Mouse (Mus musculus): Measurements from ENCODE around the gene Ambra1.

Ambra1 gene

GRCm38 (mm10) chr2:91932737-91933350 is 202.9 kb downstream of the Ambra1 start:
- no peak for DNase-seq (ENCODE audit: extremely low read depth, insufficient read length, low spot score)

- no peak for DNase-seq (ENCODE audit: extremely low read depth, insufficient read length, low spot score)
These were observed 203.5 kb downstream of the Ambra1 start for GRCm38 (mm10) chr2:91933471-91933870.

DNA sequence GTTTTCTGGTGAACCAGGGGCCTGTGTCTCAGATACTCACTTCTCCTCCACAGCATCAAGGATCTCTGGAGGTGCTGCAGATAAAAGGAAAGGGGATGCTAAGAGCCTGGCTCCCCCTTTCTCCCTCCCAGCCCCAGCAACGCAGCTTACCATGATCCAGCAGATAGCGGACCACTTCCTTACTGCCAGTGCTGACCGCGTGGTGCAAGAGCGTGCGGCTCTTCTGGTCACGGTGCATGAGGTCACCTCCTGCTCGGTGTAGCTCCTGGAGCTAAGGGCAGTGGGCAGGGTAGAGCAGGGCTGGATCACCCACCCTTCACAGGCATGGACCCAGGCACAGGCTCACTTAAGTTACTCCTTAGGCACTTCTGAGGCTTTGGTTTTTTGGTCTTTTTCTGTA is 204.1 kb downstream of the Ambra1 start:
- no peak for DNase-seq (ENCODE audit: extremely low read depth, insufficient read length, low spot score)

- DNase-seq (ENCODE audit: extremely low read depth, insufficient read length, low spot score), result no peak
These were observed 205.0 kb downstream of the Ambra1 start for GRCm38 (mm10) chr2:91934826-91935525.

GRCm38 (mm10) chr2:91936154-91936553 is 206.2 kb downstream of the Ambra1 start:
- no peak for DNase-seq (ENCODE audit: extremely low read depth, insufficient read length, low spot score)

DNA sequence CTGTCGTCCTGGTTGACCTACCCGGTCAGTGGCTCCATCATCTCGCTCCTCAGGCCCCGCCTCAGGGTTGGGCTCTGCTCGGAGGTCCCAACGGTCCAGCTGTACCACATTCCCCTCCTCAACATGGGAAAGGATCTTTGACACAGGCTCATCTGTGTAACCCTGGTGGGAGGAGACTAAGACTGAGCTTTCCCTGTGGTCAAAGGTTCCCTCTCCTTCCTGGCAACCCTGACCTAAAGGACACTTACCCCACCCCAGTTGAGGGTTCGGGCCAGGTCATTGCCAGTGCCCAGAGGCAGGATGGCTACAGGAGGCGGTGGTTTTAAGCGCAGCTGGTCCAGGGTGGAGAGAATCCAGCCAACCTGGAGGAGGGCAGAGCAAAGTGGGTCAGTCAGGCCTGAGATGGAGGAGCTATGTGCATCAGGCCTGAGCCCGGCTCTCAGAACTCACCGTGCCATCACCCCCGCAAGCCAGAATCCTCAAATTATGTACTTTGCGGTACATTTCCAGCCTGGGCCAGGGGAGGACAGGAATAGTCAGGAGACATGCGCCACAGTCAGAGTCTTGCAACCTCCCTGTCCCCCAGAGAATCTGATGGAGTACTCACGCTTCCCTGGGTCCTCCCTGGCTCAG is 209.5 kb downstream of the Ambra1 start:
- DNase-seq (ENCODE audit: extremely low read depth, insufficient read length, low spot score), result no peak

DNA sequence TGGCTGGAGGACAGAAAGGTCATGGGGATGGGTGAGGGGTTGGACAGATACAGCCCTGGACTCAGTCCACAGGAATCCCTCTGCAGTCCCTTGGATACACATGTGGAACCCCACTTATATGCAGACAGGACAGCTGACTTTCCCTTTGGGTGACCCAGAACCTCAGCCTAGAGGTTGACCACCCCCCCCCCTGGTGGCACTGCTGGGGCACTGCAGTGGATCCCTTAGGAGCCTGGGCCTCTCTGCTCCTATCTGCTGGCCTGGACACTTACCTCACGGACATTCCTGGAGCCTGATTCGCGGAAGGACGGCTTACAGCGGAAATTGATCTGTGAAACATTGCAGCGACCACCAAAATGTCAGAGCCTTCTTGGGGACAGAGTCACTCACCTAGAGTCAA is 212.4 kb downstream of the Ambra1 start:
- DNase-seq (ENCODE audit: extremely low read depth, insufficient read length, low spot score), result no peak

DNA sequence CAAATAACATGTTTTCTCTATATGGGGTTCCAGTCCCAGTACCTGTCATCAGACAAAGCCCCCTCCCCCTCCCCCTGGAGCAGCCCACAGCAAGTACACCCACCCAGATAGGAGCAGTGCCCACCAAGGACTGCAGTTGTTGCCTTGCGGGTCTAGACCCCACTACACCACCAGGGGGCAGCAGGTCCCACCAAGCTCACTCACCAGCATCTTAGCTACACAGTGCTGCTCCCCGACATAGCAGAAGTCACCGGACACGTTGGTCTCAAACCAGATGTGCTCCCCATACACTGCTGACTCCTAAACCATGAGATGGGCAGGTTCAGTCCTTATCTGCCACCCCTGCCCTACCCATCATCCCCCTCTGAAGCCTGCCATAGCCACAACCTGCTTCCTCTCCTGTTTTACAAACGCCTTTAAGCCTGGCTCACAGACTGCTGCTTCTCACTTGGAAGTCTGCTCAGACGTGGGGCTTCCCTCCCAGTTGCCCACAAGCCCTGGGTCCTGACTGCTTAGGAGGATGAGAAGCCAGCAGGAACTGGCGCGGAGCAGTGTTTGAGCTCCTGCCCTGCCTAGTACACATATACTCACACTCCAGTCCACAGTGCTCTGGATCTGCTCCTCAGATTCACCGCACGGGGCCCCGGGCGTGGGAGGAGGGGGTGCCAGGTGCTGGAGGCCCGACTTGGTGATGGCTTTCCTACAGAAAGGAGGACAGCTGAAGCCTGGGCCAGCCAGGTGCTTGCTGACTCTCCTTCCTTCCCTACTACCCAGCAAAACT is 214.4 kb downstream of the Ambra1 start:
- no peak for DNase-seq (ENCODE audit: extremely low read depth, insufficient read length, low spot score)

GRCm38 (mm10) chr2:91945483-91945882 is 215.5 kb downstream of the Ambra1 start, which contains the start of gene Gm9821:
TSS of gene Gm9821 (plus strand) at chr2:91945703.
- no peak for DNase-seq (ENCODE audit: extremely low read depth, insufficient read length, low spot score)

DNA sequence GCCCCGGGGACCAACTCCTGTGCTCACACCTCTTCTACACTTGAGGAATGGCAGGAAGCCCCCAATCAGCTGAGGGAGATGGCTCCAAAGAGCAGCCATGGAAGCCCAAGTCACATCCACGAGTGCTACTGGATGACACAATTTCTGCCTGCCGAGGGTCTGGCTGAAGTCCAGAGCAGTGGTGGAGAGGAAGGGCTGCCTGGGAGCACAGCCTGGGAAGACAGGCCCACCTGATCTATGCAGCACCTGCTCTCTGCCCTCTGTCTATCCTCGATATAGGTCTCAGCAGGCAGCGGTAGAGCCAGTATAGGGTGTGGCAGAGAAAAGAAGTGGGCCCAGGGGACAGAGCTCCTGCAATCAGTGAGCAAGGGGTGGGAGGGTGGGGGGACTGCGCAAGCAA is 216.9 kb downstream of the Ambra1 start:
- no peak for DNase-seq (ENCODE audit: extremely low read depth, insufficient read length, low spot score)

DNA sequence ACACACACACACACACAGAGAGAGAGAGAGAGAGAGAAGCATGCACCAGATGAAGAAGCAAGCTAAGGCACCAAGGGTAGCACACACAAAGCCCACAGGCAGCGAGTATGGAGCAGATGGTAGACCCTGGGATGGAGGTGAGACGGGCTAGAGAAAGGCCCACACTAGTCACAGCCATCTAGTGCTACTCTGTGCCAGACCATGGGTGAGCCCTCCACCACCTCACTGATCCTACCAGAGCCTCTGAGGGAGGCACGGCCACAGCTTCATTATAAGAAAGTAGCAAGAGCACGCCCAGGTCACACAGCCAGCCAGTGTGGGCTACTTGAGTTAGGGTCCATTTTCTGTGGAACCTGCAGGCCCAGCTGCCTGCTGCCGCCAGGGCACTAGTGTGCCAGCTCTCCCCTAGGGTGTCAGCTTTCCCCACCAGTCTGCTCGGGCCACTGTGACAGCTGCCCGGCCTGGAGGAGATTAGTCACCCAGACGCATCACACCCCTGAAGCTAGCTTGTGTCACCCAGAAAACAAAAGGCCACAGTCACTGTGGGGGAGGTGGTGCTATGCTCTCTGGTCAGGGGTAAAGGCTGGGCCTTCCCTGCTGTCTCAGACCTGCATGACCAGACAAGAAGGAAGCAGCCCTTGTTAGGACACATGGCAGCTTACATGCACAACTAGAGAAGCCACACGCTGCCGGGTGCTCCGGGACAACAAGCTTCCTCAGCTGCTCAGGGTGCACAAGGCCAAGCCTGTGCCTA is 217.6 kb downstream of the Ambra1 start:
- DNase-seq (ENCODE audit: extremely low read depth, insufficient read length, low spot score), result peak; percentile 80

DNA sequence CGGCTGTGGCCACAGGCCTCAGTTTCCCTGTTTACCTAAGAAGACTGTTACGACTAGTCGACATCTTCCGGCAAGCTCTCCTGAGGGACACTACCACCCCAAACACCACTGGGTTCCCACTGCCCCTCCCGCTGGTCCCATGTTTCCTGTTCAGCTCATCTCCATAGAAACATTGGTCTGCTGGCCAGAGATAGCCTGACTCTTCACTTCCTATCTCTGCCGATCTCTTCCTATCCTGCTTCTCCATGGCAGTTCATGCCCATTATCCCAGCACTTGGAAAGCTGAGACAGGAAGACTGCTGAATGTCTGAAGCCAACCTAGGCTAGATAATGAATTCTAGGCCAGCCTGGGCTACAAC is 218.2 kb downstream of the Ambra1 start:
- DNase-seq (ENCODE audit: extremely low read depth, insufficient read length, low spot score), result no peak

DNA sequence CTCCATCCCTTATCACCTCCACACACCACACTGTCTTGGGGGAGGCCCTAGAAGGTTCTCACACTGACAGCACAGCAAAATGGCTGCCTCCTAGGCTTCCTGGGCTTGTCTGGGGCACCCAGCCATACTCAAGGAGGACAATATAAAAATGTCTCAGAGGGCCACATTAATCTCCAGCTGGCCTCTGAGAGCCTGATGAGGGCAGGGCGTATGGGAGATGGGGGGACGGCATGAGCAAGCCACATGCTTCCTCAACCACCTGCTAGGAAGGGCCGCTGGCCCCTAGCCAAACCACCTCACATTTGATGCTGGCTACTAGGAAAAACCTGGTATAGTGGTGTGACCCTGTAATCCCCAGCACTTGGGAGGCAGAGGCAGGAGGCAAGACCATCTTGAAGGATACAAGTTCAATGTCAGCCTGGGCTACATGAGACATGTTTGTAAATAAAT is 218.9 kb downstream of the Ambra1 start:
- no peak for DNase-seq (ENCODE audit: extremely low read depth, insufficient read length, low spot score)

DNA sequence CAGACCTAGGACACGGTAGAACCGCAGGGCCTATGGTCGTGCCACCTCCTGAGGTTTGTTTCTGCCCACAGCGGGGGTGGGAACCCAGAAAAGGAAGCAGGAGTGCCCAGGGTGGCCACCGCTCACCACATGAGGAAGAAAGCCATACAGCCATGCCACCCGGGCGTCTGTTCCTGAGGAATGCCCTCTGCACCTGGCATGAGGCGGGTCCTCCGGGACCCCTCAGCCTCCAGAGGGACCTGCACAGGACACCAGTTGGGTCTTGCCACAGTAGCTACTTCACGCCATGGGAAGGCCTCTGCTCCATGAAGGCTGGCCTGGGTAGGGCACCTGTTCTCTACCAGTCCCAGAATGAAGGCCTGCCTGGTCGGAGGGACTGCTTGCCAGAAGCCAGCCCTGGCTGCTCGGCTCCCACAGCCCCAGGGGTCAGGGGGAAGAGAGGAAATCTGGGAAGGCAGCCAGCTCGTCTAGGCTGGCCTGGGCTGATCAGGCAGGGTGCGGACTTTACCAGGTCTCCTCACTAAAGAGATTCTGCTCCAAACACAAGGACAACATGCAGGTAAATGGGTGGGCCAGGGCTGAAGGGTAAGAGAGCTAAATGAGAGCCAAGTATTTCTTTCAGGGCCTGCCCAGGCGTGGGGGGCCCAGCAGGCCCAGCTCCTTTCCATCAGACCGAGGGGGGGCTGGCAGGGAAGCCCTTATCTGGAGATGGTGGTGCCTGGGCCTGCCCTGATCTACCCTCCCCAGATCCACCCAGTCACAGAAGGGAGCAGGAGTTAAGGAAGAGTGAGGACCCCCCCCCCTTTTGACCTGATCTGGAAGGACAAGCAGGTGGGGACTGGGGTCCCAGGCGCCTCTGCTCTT is 219.7 kb downstream of the Ambra1 start:
- no peak for DNase-seq (ENCODE audit: extremely low read depth, insufficient read length, low spot score)

DNA sequence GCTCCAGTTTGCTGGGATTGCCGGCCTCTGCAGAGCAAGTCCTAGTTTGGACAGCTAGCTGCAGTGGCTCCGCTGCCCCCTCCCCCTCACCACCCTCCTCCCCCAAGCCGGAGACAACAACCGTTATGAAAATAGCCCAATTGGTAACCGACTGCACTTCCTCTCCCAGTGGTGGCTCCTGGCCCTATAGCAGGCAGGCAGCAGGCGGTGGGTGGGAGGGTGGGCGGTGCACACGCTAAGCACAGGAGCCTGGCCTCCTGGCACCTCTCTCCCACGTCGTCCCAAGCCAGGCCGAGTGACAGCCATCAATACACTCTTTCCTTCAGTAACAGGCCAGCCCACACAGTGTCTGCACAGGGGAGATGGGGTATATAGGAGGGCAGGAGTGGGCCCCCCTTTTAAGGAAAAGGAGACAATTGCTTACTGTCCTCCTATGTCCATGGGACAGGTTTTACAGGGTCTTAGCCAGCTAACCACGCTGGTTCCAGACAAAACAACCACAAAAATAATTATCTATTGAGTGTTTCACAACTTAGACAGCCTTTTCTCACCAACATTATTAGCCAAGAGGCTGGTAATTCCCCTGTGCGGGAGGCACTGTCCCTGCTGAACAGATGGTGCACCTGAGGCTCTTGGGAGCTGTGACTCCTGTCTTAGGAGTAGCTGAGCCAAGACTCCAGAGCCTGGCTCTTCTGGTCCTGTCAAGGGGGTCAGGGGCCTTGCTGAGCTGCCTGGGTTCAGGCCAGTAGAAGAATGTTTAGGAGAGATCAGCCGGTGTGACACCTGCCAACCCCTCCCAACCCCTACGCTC is 220.5 kb downstream of the Ambra1 start:
- no peak for DNase-seq (ENCODE audit: extremely low read depth, insufficient read length, low spot score)

DNA sequence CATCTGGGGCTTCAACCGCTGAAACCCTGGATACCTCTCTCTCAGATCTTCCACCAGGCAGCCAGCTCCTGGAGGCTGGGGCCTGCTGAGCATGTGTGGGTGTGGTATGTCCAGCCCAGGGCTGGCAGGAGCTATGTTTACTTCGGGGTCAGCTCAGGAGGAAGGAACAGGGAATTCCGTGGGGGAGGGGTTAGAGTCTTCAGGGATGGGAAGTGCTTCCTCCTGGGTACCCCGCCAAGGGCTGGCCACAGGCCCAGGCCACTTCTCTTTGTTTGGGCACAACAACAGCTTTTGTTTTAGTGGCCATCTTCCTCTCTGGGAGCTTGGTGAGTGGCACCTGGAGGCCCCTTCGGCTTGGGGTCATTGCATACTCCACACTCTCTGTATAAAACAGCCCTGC is 223.9 kb downstream of the Ambra1 start:
- no peak for DNase-seq (ENCODE audit: extremely low read depth, insufficient read length, low spot score)

DNA sequence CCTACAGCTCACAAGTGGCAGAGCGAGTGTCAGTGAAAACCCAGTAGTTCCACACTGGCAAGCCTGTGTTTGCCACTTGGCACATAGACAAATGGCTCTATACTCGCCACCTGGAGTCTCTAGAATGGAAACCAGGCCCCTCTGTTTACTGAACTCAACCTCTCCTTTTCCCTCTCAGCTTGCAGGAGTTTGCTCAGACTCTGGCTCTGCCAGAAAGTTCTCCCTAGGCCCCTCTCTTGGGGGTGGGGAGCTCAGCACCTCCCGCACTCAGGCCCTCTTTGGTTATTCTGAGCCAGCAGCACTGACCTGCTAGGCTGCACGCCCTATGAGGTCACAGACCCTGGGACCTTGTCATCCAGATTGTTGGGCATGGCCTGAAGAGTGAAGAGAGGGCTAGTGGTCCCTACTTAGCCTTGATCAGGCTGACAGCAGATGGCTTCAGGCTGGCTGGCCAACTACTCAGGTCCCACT is 225.2 kb downstream of the Ambra1 start:
- no peak for DNase-seq (ENCODE audit: extremely low read depth, insufficient read length, low spot score)

GRCm38 (mm10) chr2:91955875-91956274 is 225.9 kb downstream of the Ambra1 start:
- DNase-seq (ENCODE audit: extremely low read depth, insufficient read length, low spot score), result no peak

- no peak for DNase-seq (ENCODE audit: extremely low read depth, insufficient read length, low spot score)
These were observed 227.2 kb downstream of the Ambra1 start for GRCm38 (mm10) chr2:91957096-91957495.

Measured in 3134 (cell line).